Mouse (Mus musculus) stomach, postnatal 0 days (tissue): ENCODE data around the gene Csnk1d.

Experiments used
- CTCF ChIP-seq: IDR thresholded peaks from 2 replicates; pipeline ENCODE4 v1.5.1; 2016; ENCODE audit warnings: antibody characterized with exemption, low read depth, mild to moderate bottlenecking, moderate library complexity
- EP300 ChIP-seq: optimal IDR thresholded peaks from 2 replicates; pipeline ENCODE3; 2016; ENCODE audit warnings: antibody characterized with exemption

DNA sequence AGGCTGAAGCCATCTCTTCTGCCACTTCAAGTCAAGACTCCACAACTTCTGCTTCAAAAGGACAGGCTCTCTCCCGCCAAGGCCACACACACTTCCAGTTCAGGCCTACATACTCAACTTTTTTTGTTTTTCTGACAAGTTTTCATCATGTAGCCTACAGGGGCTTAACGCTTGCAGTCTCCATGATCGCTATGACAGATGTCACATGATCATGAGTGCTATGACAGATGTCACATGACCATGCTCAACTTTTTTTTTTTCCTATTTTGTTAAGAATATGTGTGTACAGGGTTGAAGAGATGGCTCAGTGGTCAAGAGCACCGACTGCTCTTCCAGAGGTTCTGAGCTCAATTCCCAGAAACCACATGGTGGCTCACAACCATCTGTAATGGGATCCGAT is 73.4 kb downstream of the Csnk1d start:
- TF ChIP-seq EP300 (no peak), CTCF (no peak)
